Mouse (Mus musculus) limb, embryonic 15.5 days (tissue): ENCODE results near the gene Nek8. TPM values are rescaled to one million over a fixed set of nuclear protein-coding genes. Genes with fewer than 3 reads are reported as not detected.

Experiments used
- ATAC-seq: fragments of 200-750 bp; cut with Nextera tagmentation; 2 replicates; pipeline ENCODE4 v1.8.0; 2017; ENCODE audit warnings: low read depth, moderate TSS enrichment; ENCODE audit not compliant: insufficient number of reproducible peaks, low FRiP score, low TSS enrichment
- H3K27ac ChIP-seq: fragments of 300-500 bp; sonication (generic); 2 replicates; pipeline ENCODE4 v1.5.1; 2015; ENCODE audit warnings: moderate library complexity, mild to moderate bottlenecking, inconsistent platforms
- H3K27me3 ChIP-seq: fragments of 300-500 bp; sonication (generic); 2 replicates; pipeline ENCODE4 v1.6.1; 2015; ENCODE audit warnings: inconsistent platforms
- H3K36me3 ChIP-seq: fragments of 300-500 bp; sonication (generic); 2 replicates; pipeline ENCODE4 v1.6.1; 2015; ENCODE audit warnings: inconsistent platforms
- H3K4me1 ChIP-seq: fragments of 300-500 bp; sonication (generic); 2 replicates; pipeline ENCODE4 v1.6.1; 2015; ENCODE audit warnings: inconsistent platforms
- H3K4me2 ChIP-seq: fragments of 300-500 bp; sonication (generic); 2 replicates; pipeline ENCODE4 v1.6.1; 2015; ENCODE audit warnings: mild to moderate bottlenecking, inconsistent platforms
- H3K4me3 ChIP-seq: fragments of 300-500 bp; sonication (generic); 2 replicates; pipeline ENCODE4 v1.5.1; 2015; ENCODE audit warnings: mild to moderate bottlenecking, inconsistent platforms
- H3K9ac ChIP-seq: fragments of 300-500 bp; sonication (generic); 2 replicates; pipeline ENCODE4 v1.6.1; 2015; ENCODE audit warnings: inconsistent platforms
- H3K9me3 ChIP-seq: fragments of 300-500 bp; sonication (generic); 2 replicates; pipeline ENCODE4 v1.6.1; 2016; ENCODE audit warnings: inconsistent platforms
- WGBS: fragments of 180-500 bp; shearing (Covaris S2); methylation state at CpG from one replicate; pipeline ENCODE4 v1.1.7; 2015; 5-methylcytosine and 5-hydroxymethylcytosine counted together
- polyA plus RNA-seq: library from polyadenylated mRNA; unstranded; fragments of >200 nt; fragmentation: Nextera tagmentation; extraction: Ambion mirVana; gene quantifications from 2 replicates; pipeline ENCODE4 v1.2.1, GENCODE M21; 2015

Gene Nek8
- polyA plus RNA-seq, 1 experiment from 2014 or later: 16.2 TPM

GRCm38 (mm10) chr11:78172748-78173383 lies 3.6 kb downstream of the Nek8 start:
- Histone ChIP-seq H3K4me3 (no peak overlapping the region), H3K4me1 (peaks cover 18% of the 10 kb centered on the region), H3K9ac (no peak overlapping the region), H3K27ac (no peak overlapping the region), H3K27me3 (no peaks in the 10 kb centered on the region), H3K36me3 (peaks cover 15% of the 10 kb centered on the region), H3K9me3 (no peaks in the 10 kb centered on the region), H3K4me2 (no peak overlapping the region)
- ATAC-seq: no peak
- WGBS: 84% methylated on average over 19 of the region's 19 CpGs

- peaks cover 15% of the 10 kb centered on the region for H3K36me3 ChIP-seq
- H3K9ac ChIP-seq: 0 out of 2 replicates have a peak overlapping the region, but pooled peaks have one; percentile 10
- H3K9me3 ChIP-seq: no peaks in the 10 kb centered on the region
- H3K27ac ChIP-seq: no peak overlapping the region
- WGBS: 80% methylated on average over 16 of the region's 16 CpGs
- peaks cover 13% of the 10 kb centered on the region for H3K4me1 ChIP-seq
- no peak overlapping the region for H3K4me2 ChIP-seq
- no peak overlapping the region for H3K4me3 ChIP-seq
- no peaks in the 10 kb centered on the region for H3K27me3 ChIP-seq
- ATAC-seq: no peak
Measured at GRCm38 (mm10) chr11:78172034-78172747, 4.3 kb downstream of the Nek8 start.

- Histone ChIP-seq H3K9me3 (no peaks in the 10 kb centered on the region), H3K4me1 (peaks cover 15% of the 10 kb centered on the region), H3K4me2 (no peak overlapping the region), H3K27me3 (no peaks in the 10 kb centered on the region), H3K4me3 (no peak overlapping the region), H3K9ac (no peak overlapping the region), H3K27ac (no peak overlapping the region), H3K36me3 (peaks cover 15% of the 10 kb centered on the region)
- ATAC-seq: no peak
- 78% methylated on average over 4 of the region's 4 CpGs for WGBS
Measured at GRCm38 (mm10) chr11:78171328-78171727, 5.1 kb downstream of the Nek8 start.

GRCm38 (mm10) chr11:78170306-78170705 lies 6.2 kb downstream of the Nek8 start:
- no peaks in the 10 kb centered on the region for H3K9me3 ChIP-seq
- no peak overlapping the region for H3K4me3 ChIP-seq
- H3K36me3 ChIP-seq: peaks cover 15% of the 10 kb centered on the region
- no peak overlapping the region for H3K4me2 ChIP-seq
- ATAC-seq: no peak
- H3K27me3 ChIP-seq: no peaks in the 10 kb centered on the region
- H3K9ac ChIP-seq: no peak overlapping the region
- no peak overlapping the region for H3K27ac ChIP-seq
- WGBS: 86% methylated on average over 15 of the region's 15 CpGs
- peaks cover 19% of the 10 kb centered on the region for H3K4me1 ChIP-seq

DNA sequence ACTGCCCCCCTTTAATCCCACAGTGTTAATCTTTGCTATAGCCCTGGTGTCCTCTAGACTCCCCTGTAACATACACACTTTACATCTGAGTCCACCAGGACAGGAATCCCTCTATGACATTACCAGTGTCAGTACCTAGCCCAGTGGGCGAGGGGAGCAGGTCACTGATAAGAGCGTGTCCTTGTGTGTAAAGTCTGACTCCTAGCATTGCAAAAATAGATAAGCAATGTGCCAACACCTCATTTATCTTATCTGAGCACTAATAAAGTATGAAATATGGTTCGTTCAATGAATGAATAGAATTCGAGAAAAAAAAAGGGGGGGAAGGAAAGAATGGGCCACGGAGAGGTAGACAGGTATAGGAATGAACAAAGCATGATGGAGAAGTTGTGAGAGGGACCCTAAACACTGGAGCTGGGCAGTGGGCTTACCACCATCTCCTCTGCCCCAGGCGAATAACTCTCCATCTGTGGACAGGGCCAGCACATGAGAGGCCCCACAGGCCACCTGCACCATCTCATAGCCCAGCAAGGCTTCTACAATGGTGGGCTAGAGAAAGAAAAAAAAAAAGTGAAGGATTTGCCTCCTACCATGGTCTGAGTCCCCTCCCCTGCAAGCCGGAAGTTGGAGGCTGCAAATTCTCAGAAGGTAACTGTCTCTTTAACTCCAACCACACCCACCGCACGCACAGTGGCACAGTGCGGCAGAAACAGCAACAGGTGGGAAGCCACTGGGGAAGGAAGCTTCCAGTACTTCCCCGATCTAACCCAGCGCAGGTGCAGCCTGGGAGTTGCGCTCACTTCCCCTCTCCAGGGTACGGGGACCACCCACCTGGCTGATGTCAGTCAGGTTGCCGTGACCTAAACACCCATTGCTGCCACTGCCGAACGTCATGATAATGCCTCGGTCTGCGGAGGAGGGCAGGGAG lies 7.7 kb downstream of the Nek8 start:
- no peaks in the 10 kb centered on the region for H3K27me3 ChIP-seq
- H3K9ac ChIP-seq: no peak overlapping the region
- peaks cover 15% of the 10 kb centered on the region for H3K36me3 ChIP-seq
- 59% methylated on average over 19 of the region's 19 CpGs for WGBS
- no peak overlapping the region for H3K27ac ChIP-seq
- no peak for ATAC-seq
- H3K4me1 ChIP-seq: peaks cover 21% of the 10 kb centered on the region
- H3K4me2 ChIP-seq: no peak overlapping the region
- H3K4me3 ChIP-seq: no peak overlapping the region
- H3K9me3 ChIP-seq: no peaks in the 10 kb centered on the region

DNA sequence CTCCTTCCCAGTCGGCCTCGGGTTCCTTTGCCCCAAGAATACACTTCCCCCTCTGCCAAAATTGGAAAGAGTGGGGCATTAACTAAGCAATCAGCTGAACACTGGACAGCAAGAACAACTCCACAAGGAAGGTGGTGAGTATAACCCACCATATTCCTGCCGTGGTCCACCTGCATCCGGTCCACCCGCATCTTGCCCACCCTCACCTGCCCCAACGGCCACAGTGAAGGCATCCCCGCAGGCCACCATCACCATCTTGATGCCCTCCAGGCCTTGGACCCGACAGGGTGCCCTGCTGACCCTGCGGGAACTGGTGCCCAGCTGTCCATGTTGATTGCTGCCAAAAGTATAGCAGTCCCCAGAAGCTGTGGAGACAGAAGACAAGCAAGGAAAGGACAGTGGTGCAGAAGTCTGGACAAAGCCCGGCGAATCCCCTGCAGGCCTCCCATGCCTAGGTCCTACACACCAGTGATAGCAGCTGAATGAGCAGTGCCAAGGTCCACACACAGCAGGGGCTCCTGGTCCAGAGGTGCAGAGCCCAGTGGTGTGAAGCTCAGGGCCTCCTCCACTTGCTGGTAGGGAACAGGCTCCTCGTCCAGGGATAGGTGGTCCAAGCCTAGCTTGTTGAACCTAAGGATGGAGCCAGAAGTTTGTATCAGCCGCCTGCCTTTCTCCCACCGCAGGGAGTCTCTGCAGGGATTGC lies 9.1 kb downstream of the Nek8 start:
- Histone ChIP-seq H3K9ac (no peak overlapping the region), H3K27me3 (no peaks in the 10 kb centered on the region), H3K4me2 (no peak overlapping the region), H3K36me3 (peaks cover 11% of the 10 kb centered on the region), H3K9me3 (no peaks in the 10 kb centered on the region), H3K4me1 (peaks cover 35% of the 10 kb centered on the region), H3K4me3 (no peak overlapping the region), H3K27ac (no peak overlapping the region)
- WGBS: 88% methylated on average over 14 of the region's 14 CpGs
- ATAC-seq: no peak

DNA sequence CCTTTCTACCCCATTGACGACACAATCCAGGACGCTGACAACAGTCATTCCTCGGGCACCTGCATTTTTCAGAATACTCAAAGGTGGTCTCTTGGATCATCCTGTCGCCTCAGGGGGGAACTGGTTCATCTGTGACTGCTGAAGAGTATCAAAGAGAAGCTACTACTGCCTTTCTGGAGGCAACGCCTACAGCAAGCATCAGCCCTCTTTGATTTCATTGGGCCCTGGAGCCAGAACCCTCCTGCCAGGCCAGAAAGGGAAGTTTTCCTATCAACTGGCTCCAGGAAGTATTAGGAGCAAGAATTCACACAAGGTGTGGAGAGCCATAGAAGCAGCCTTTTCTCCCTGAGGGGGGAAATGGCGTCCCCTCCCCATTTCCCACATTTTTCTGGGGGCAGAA lies 9.8 kb downstream of the Nek8 start:
- no peak overlapping the region; the same call in 1 of the 2 replicates for H3K4me2 ChIP-seq
- H3K4me1 ChIP-seq: peaks cover 43% of the 10 kb centered on the region
- 0 out of 2 replicates have a peak overlapping the region, but pooled peaks have one; percentile 98 for H3K27ac ChIP-seq
- H3K9ac ChIP-seq: no peak overlapping the region
- WGBS: 62% methylated on average over 6 of the region's 6 CpGs
- peaks cover 12% of the 10 kb centered on the region for H3K36me3 ChIP-seq
- H3K4me3 ChIP-seq: no peak overlapping the region
- H3K27me3 ChIP-seq: no peaks in the 10 kb centered on the region
- no peaks in the 10 kb centered on the region for H3K9me3 ChIP-seq
- ATAC-seq: no peak

- peak overlapping the region; percentile 90 for H3K4me2 ChIP-seq
- H3K4me1 ChIP-seq: peaks cover 48% of the 10 kb centered on the region
- no peaks in the 10 kb centered on the region for H3K27me3 ChIP-seq
- 34% methylated on average over 4 of the region's 4 CpGs for WGBS
- H3K9me3 ChIP-seq: no peaks in the 10 kb centered on the region
- H3K27ac ChIP-seq: peak overlapping the region; percentile 98
- ATAC-seq: no peak
- H3K9ac ChIP-seq: no peak overlapping the region
- peaks cover 17% of the 10 kb centered on the region for H3K36me3 ChIP-seq
- H3K4me3 ChIP-seq: peak overlapping the region; percentile 86
Measured at GRCm38 (mm10) chr11:78166161-78166560, 10.3 kb downstream of the Nek8 start.

- Histone ChIP-seq H3K9ac (peak overlapping the region; percentile 38; the same call in 1 of the 2 replicates), H3K4me2 (peak overlapping the region; percentile 90), H3K4me1 (peaks cover 52% of the 10 kb centered on the region), H3K36me3 (peaks cover 20% of the 10 kb centered on the region), H3K9me3 (no peaks in the 10 kb centered on the region), H3K27me3 (no peaks in the 10 kb centered on the region), H3K4me3 (peak overlapping the region; percentile 86), H3K27ac (peak overlapping the region; percentile 98)
- 0 out of 2 replicates have a peak, but pooled peaks have one; percentile 5 for ATAC-seq
- WGBS: 2% methylated on average over 16 of the region's 16 CpGs
Measured at GRCm38 (mm10) chr11:78165761-78166109, 10.7 kb downstream of the Nek8 start.

GRCm38 (mm10) chr11:78164924-78165760 lies 11.3 kb downstream of the Nek8 start, which contains the start of gene Traf4:
TSS of gene Traf4 (minus strand) at chr11:78165589.
- Histone ChIP-seq H3K4me1 (peaks cover 58% of the 10 kb centered on the region), H3K9ac (peak within 1 kb of the TSS; percentile 93), H3K27me3 (no peaks in the 10 kb centered on the region), H3K4me2 (peak within 1 kb of the TSS; percentile 90), H3K4me3 (peak within 1 kb of the TSS; percentile 86), H3K36me3 (peaks cover 21% of the 10 kb centered on the region), H3K9me3 (no peaks in the 10 kb centered on the region), H3K27ac (peak within 1 kb of the TSS; percentile 98)
- under 1% methylated on average over 78 of the region's 78 CpGs for WGBS
- ATAC-seq: peak; percentile 77

DNA sequence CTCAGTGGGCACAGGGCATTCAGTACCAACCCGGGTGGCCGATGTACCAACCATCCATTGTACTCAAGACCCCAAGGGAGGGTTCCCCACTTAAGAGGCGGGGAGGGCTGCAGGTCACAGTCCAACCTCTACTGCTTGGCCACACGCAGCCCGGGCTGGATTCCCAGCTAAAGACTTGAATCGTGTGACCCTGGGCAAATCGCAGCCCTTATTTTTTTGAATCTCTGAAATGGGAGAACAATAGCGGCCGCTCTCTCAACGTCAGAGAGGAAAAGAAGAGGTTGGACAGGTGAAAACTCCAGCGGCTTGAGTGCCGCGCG lies 11.9 kb downstream of the Nek8 start:
- Histone ChIP-seq H3K9me3 (no peaks in the 10 kb centered on the region), H3K27ac (peak overlapping the region; percentile 98), H3K4me2 (peak overlapping the region; percentile 90), H3K27me3 (no peaks in the 10 kb centered on the region), H3K36me3 (peaks cover 27% of the 10 kb centered on the region), H3K4me3 (peak overlapping the region; percentile 86), H3K4me1 (peaks cover 64% of the 10 kb centered on the region), H3K9ac (peak overlapping the region; percentile 93)
- WGBS: 0% methylated on average over 14 of the region's 14 CpGs
- no peak for ATAC-seq
